Mouse (Mus musculus) brain, embryonic 14.5 days (tissue): Measurements from ENCODE around the gene Abca8a.

ENCODE experiments used
- CTCF ChIP-seq: fragments of 200-500 bp; IDR thresholded peaks from 2 replicates; pipeline ENCODE4 v1.5.1; 2012; ENCODE audit warnings: inconsistent platforms, mild to moderate bottlenecking, moderate library complexity, borderline replicate concordance; ENCODE audit not compliant: insufficient read depth, insufficient read length; ENCODE audit errors: extremely low read depth
- POLR2A ChIP-seq: fragments of 200-500 bp; IDR thresholded peaks from 2 replicates; pipeline ENCODE4 v1.6.1; 2012; ENCODE audit warnings: mild to moderate bottlenecking, inconsistent platforms, borderline replicate concordance; ENCODE audit not compliant: poor library complexity, insufficient read depth, insufficient read length, severe bottlenecking; ENCODE audit errors: extremely low read depth

- TF ChIP-seq POLR2A (no peak), CTCF (no peak)
Observed at GRCm38 (mm10) chr11:110028913-110029695, 66.7 kb downstream of the Abca8a start.
